Comparison of ENCODE assay signal across 18 mouse cellular contexts in genomic region chr16:76228451-76228850, GRCm38 (mm10).
"Had no signal": no experiment of that assay in that cellular context is flagged by ENCODE, and none has a peak within 500 bp of the region (broad histone marks: within the 10 kb centered on the region; RNA-seq: fewer than 3 reads in every experiment).

No protein-coding gene starts in this region.

- ATAC-seq: liver, postnatal 0 days; lung, postnatal 0 days had no signal

- H3K4me2 ChIP-seq: liver, embryonic 15.5 days; lung, embryonic 15.5 days; midbrain, embryonic 12.5 days; neural tube, embryonic 12.5 days; stomach, embryonic 15.5 days had no signal

- H3K27me3 ChIP-seq: liver, embryonic 15.5 days; lung, embryonic 15.5 days; megakaryocyte, embryonic 14.5 days; midbrain, embryonic 12.5 days; neural tube, embryonic 12.5 days; stomach, embryonic 15.5 days had no signal

- H3K27ac ChIP-seq: liver, embryonic 15.5 days; lung, embryonic 15.5 days; macrophage; midbrain, embryonic 12.5 days; neural tube, embryonic 12.5 days; stomach, embryonic 15.5 days; stomach, postnatal 0 days had no signal

- DNase-seq: liver, postnatal 0 days; lung, adult 2 months; lung, postnatal 14 days; lung, postnatal 36 days; midbrain, embryonic 14.5 days; right cerebral cortex, postnatal 14 days; thymus, adult 2 months; thymus, postnatal 25 days; thymus, postnatal 4 days had no signal

- H3K9me3 ChIP-seq: liver, embryonic 15.5 days; lung, embryonic 15.5 days; megakaryocyte, embryonic 14.5 days; midbrain, embryonic 12.5 days; neural tube, embryonic 12.5 days; stomach, embryonic 15.5 days had no signal

- H3K4me3 ChIP-seq: liver, embryonic 15.5 days; lung, embryonic 15.5 days; megakaryocyte, embryonic 14.5 days; midbrain, embryonic 12.5 days; neural tube, embryonic 12.5 days; stomach, embryonic 15.5 days had no signal

- H3K9ac ChIP-seq: liver, embryonic 15.5 days; liver, postnatal 0 days; lung, embryonic 15.5 days; midbrain, embryonic 12.5 days; neural tube, embryonic 12.5 days; stomach, embryonic 15.5 days had no signal

- H3K4me1 ChIP-seq: midbrain, embryonic 12.5 days; neural tube, embryonic 12.5 days had no signal

- H3K36me3 ChIP-seq: liver, embryonic 15.5 days; lung, embryonic 15.5 days; midbrain, embryonic 12.5 days; neural tube, embryonic 12.5 days; stomach, embryonic 15.5 days had no signal
